In the genomic region with DNA sequence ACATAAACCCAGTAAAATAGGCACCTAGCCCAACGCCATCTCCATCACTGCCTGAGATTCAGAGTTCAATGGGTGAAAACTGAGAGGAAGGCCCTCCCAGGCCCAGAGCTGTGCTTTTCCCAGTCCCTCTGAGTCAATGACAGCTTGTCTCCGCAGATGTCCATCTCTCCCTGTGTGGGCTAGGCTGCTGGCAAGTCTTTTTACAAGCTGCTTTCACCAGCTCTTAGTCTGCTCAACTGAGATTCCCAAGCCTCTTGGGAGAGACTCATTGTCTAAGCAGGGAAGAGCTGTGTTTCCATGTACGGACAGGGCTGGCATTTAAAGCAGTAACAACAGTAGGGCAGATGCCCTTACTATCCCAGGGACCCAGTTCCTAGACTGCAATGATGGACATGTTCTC, we compare ENCODE assay signal across 16 mouse cellular contexts.
DNase-seq lines count a peak whose midpoint lies in the region; ATAC-seq and TF ChIP-seq lines count a peak whose summit lies in the region.
"Had no signal": no experiment of that assay in that cellular context is flagged by ENCODE, and none has a peak within 500 bp of the region (broad histone marks: within the 10 kb centered on the region; RNA-seq: fewer than 3 reads in every experiment).

No protein-coding gene starts in this region.

- no peak overlapping the region for H3K4me3 ChIP-seq in hindbrain, postnatal 0 days (ENCODE audit: low read length)
- H3K4me3 ChIP-seq in hindbrain, embryonic 14.5 days (replicated peaks; ENCODE audit: low read length) = no peak overlapping the region
- no peak overlapping the region for H3K4me3 ChIP-seq in heart, embryonic 11.5 days (ENCODE audit: low read depth, low read length)
- H3K4me3 ChIP-seq: embryonic facial prominence, embryonic 12.5 days; hindbrain, embryonic 13.5 days; lung, embryonic 15.5 days had no signal

- no peaks in the 10 kb centered on the region; the same call in 1 of the 2 replicates for H3K4me1 ChIP-seq in hindbrain, postnatal 0 days (ENCODE audit: insufficient read depth, low read length)
- no peaks in the 10 kb centered on the region for H3K4me1 ChIP-seq in hindbrain, embryonic 14.5 days (replicated peaks; ENCODE audit: control insufficient read depth, insufficient read depth, low read length)
- no peaks in the 10 kb centered on the region for H3K4me1 ChIP-seq in heart, embryonic 11.5 days (ENCODE audit: control insufficient read depth, insufficient read depth, low read length)
- H3K4me1 ChIP-seq: embryonic facial prominence, embryonic 12.5 days; hindbrain, embryonic 13.5 days had no signal

- no peaks in the 10 kb centered on the region for H3K9me3 ChIP-seq in hindbrain, postnatal 0 days (ENCODE audit: low read length)
- no peaks in the 10 kb centered on the region for H3K9me3 ChIP-seq in hindbrain, embryonic 14.5 days (ENCODE audit: control insufficient read depth, low read length)
- H3K9me3 ChIP-seq in heart, embryonic 11.5 days (replicated peaks; ENCODE audit: control insufficient read depth, low read length) = no peaks in the 10 kb centered on the region
- H3K9me3 ChIP-seq: embryonic facial prominence, embryonic 12.5 days; hindbrain, embryonic 13.5 days; lung, embryonic 15.5 days had no signal

- H3K27me3 ChIP-seq in hindbrain, postnatal 0 days (ENCODE audit: insufficient read depth, low read length) = no peaks in the 10 kb centered on the region
- H3K27me3 ChIP-seq in hindbrain, embryonic 14.5 days (ENCODE audit: control insufficient read depth, insufficient read depth, low read length) = no peaks in the 10 kb centered on the region
- H3K27me3 ChIP-seq in heart, embryonic 11.5 days (ENCODE audit: control insufficient read depth, insufficient read depth, low read length) = no peaks in the 10 kb centered on the region
- H3K27me3 ChIP-seq: embryonic facial prominence, embryonic 12.5 days; hindbrain, embryonic 13.5 days; lung, embryonic 15.5 days had no signal

- H3K9ac ChIP-seq in hindbrain, postnatal 0 days (replicated peaks; ENCODE audit: low read length) = no peak overlapping the region
- no peak overlapping the region for H3K9ac ChIP-seq in hindbrain, embryonic 14.5 days
- H3K9ac ChIP-seq in heart, embryonic 11.5 days (ENCODE audit: low read depth, low read length) = no peak overlapping the region
- H3K9ac ChIP-seq: embryonic facial prominence, embryonic 12.5 days; hindbrain, embryonic 13.5 days; lung, embryonic 15.5 days had no signal

- no peak overlapping the region for H3K27ac ChIP-seq in hindbrain, postnatal 0 days
- H3K27ac ChIP-seq in hindbrain, embryonic 14.5 days = no peak overlapping the region
- no peak overlapping the region for H3K27ac ChIP-seq in heart, embryonic 11.5 days (ENCODE audit: low read depth, low read length)
- H3K27ac ChIP-seq: embryonic facial prominence, embryonic 12.5 days; hindbrain, embryonic 13.5 days; lung, embryonic 15.5 days had no signal

- peak; percentile 79 for ATAC-seq in hindbrain, postnatal 0 days
- no peak for ATAC-seq in hindbrain, embryonic 14.5 days (ENCODE audit: low FRiP score)
- ATAC-seq in cerebellum, adult (ENCODE audit: insufficient number of reproducible peaks, low FRiP score, low TSS enrichment) = peak; percentile 85
- no peak for ATAC-seq in heart, embryonic 11.5 days (replicated peaks; ENCODE audit: insufficient number of reproducible peaks, low FRiP score, low TSS enrichment)
- ATAC-seq: midbrain, embryonic 16.5 days had no signal

- peak; percentile 64 for DNase-seq in hindbrain, postnatal 0 days (ENCODE audit: low spot score)
- no peak for DNase-seq in hindbrain, embryonic 14.5 days (ENCODE audit: low spot score)
- DNase-seq in cerebellum, adult 8-10 months = peak; percentile 44
- DNase-seq in layer of hippocampus, adult 8-10 months (ENCODE audit: low spot score in 2 of 2) = peak; percentile 75 to 77
- no peak for DNase-seq in retina, postnatal 1 day
- DNase-seq: gastrocnemius, postnatal 36 days; kidney, adult 11 months; kidney, postnatal 25 days; thymus, postnatal 36 days had no signal

- WGBS in hindbrain, postnatal 0 days = 59% methylated on average over 3 of the region's 3 CpGs
- WGBS in hindbrain, embryonic 14.5 days = 67% methylated on average over 3 of the region's 3 CpGs
- 62% methylated on average over 3 of the region's 3 CpGs for WGBS in heart, embryonic 11.5 days (ENCODE audit: insufficient replicate concordance)

- no peaks in the 10 kb centered on the region for H3K36me3 ChIP-seq in hindbrain, postnatal 0 days (ENCODE audit: insufficient read depth, low read length)
- H3K36me3 ChIP-seq in hindbrain, embryonic 14.5 days (replicated peaks; ENCODE audit: control insufficient read depth, insufficient read depth) = no peaks in the 10 kb centered on the region
- H3K36me3 ChIP-seq in heart, embryonic 11.5 days (ENCODE audit: control insufficient read depth, insufficient read depth, low read length) = no peaks in the 10 kb centered on the region
- H3K36me3 ChIP-seq: embryonic facial prominence, embryonic 12.5 days; hindbrain, embryonic 13.5 days; lung, embryonic 15.5 days had no signal

- no peak for TF ChIP-seq CTCF in hindbrain, postnatal 0 days (IDR thresholded peaks at IDR 0.05; ENCODE audit: low read depth)

- H3K4me2 ChIP-seq in hindbrain, postnatal 0 days (ENCODE audit: low read depth, low read length) = no peak overlapping the region
- no peak overlapping the region for H3K4me2 ChIP-seq in hindbrain, embryonic 14.5 days (replicated peaks)
- H3K4me2 ChIP-seq in heart, embryonic 11.5 days = no peak overlapping the region
- H3K4me2 ChIP-seq: embryonic facial prominence, embryonic 12.5 days; hindbrain, embryonic 13.5 days; liver, embryonic 11.5 days; lung, embryonic 15.5 days had no signal

Comparison
In these comparisons a context has a peak if more than half of its experiments do, and no peak if none do; other contexts are left out.
1. ATAC-seq: peak in hindbrain, postnatal 0 days (single experiment) and cerebellum, adult (single experiment); none in hindbrain, embryonic 14.5 days (single experiment) and heart, embryonic 11.5 days (single experiment).
2. DNase-seq: peak in hindbrain, postnatal 0 days (single experiment), cerebellum, adult 8-10 months (single experiment) and layer of hippocampus, adult 8-10 months (2 of 2); none in hindbrain, embryonic 14.5 days (single experiment) and retina, postnatal 1 day (single experiment).